Mouse (Mus musculus): ENCODE measurements around the gene Ncbp2. TPM values are rescaled to one million over a fixed set of nuclear protein-coding genes. Genes with fewer than 3 reads are reported as not detected.
A peak's percentile ranks its signal among the peaks of the same experiment; 100 is the strongest.
"Not testable (repeated sequence)": the region's sequence is repeated elsewhere in the genome, so short reads cannot be mapped to it uniquely, and the experiment has no call there.

Gene Ncbp2
- polyA plus RNA-seq, 1 experiment from 2014 or later, result 79.4 TPM

- peaks cover 48% of the 10 kb centered on the region for H3K27me3 ChIP-seq (replicated peaks)
- 5% methylated on average over 36 of the region's 36 CpGs for WGBS
- peak overlapping the region; percentile 91 for H3K4me2 ChIP-seq
- peaks cover 28% of the 10 kb centered on the region for H3K4me1 ChIP-seq (replicated peaks)
- no peaks in the 10 kb centered on the region; the same call in 1 of the 2 replicates for H3K9me3 ChIP-seq (replicated peaks)
- H3K9ac ChIP-seq, result peak overlapping the region; percentile 62; the same call in 1 of the 2 replicates
- peak; percentile 10; the same call in 1 of the 2 replicates for ATAC-seq (ENCODE audit: insufficient number of reproducible peaks, low FRiP score)
- no peak overlapping the region for H3K27ac ChIP-seq (ENCODE audit: poor library complexity, severe bottlenecking)
- no peaks in the 10 kb centered on the region for H3K36me3 ChIP-seq
- H3K4me3 ChIP-seq, result peak overlapping the region; percentile 55
Measured at GRCm38 (mm10) chr16:31935091-31935979, 13.0 kb upstream of the Ncbp2 start.

- Histone ChIP-seq H3K9ac (no peak overlapping the region), H3K4me3 (no peak overlapping the region), H3K36me3 (no peaks in the 10 kb centered on the region), H3K9me3 (replicated peaks) (no peaks in the 10 kb centered on the region; the same call in 1 of the 2 replicates), H3K27me3 (replicated peaks) (peaks cover 36% of the 10 kb centered on the region), H3K4me2 (no peak overlapping the region), H3K27ac (ENCODE audit: poor library complexity, severe bottlenecking) (no peak overlapping the region), H3K4me1 (replicated peaks) (peaks cover 28% of the 10 kb centered on the region)
- ATAC-seq (ENCODE audit: insufficient number of reproducible peaks, low FRiP score), result no peak
- 83% methylated on average over 4 of the region's 4 CpGs for WGBS
Measured at GRCm38 (mm10) chr16:31936568-31936967, 11.7 kb upstream of the Ncbp2 start.

- Histone ChIP-seq H3K36me3 (no peaks in the 10 kb centered on the region), H3K27me3 (replicated peaks) (peaks cover 30% of the 10 kb centered on the region), H3K4me3 (no peak overlapping the region), H3K9ac (no peak overlapping the region), H3K4me1 (replicated peaks) (peaks cover 20% of the 10 kb centered on the region), H3K27ac (ENCODE audit: poor library complexity, severe bottlenecking) (no peak overlapping the region), H3K4me2 (no peak overlapping the region), H3K9me3 (replicated peaks) (no peaks in the 10 kb centered on the region; the same call in 1 of the 2 replicates)
- 66% methylated on average over 6 of the region's 6 CpGs for WGBS
- no peak for ATAC-seq (ENCODE audit: insufficient number of reproducible peaks, low FRiP score)
Measured at GRCm38 (mm10) chr16:31938856-31939255, 9.5 kb upstream of the Ncbp2 start.

- Histone ChIP-seq H3K9me3 (replicated peaks) (no peaks in the 10 kb centered on the region; the same call in 1 of the 2 replicates), H3K36me3 (peaks cover 8% of the 10 kb centered on the region; the same call in 1 of the 2 replicates), H3K4me2 (no peak overlapping the region), H3K4me1 (replicated peaks) (peaks cover 11% of the 10 kb centered on the region), H3K27ac (ENCODE audit: poor library complexity, severe bottlenecking) (no peak overlapping the region), H3K27me3 (replicated peaks) (peaks cover 13% of the 10 kb centered on the region), H3K9ac (no peak overlapping the region), H3K4me3 (no peak overlapping the region)
- 52% methylated on average over 2 of the region's 2 CpGs for WGBS
- no peak for ATAC-seq (ENCODE audit: insufficient number of reproducible peaks, low FRiP score)
Measured at GRCm38 (mm10) chr16:31940586-31940985, 7.7 kb upstream of the Ncbp2 start.

- no peak overlapping the region for H3K4me3 ChIP-seq
- no peaks in the 10 kb centered on the region for H3K9me3 ChIP-seq (replicated peaks)
- H3K36me3 ChIP-seq, result peaks cover 12% of the 10 kb centered on the region; the same call in 1 of the 2 replicates
- H3K9ac ChIP-seq, result 0 out of 2 replicates have a peak overlapping the region, but pooled peaks have one; percentile 43
- no peaks in the 10 kb centered on the region for H3K27me3 ChIP-seq (replicated peaks)
- no peak for ATAC-seq (ENCODE audit: insufficient number of reproducible peaks, low FRiP score)
- H3K4me2 ChIP-seq, result peak overlapping the region; percentile 6; the same call in 1 of the 2 replicates
- no peak overlapping the region for H3K27ac ChIP-seq (ENCODE audit: poor library complexity, severe bottlenecking)
- 5% methylated on average over 10 of the region's 10 CpGs for WGBS
- H3K4me1 ChIP-seq (replicated peaks), result peaks cover 28% of the 10 kb centered on the region
Measured at GRCm38 (mm10) chr16:31943980-31944379, 4.3 kb upstream of the Ncbp2 start.

GRCm38 (mm10) chr16:31944698-31945255 is 3.5 kb upstream of the Ncbp2 start:
- Histone ChIP-seq H3K27me3 (replicated peaks) (no peaks in the 10 kb centered on the region), H3K4me1 (replicated peaks) (peaks cover 35% of the 10 kb centered on the region), H3K4me2 (no peak overlapping the region), H3K9ac (no peak overlapping the region), H3K27ac (ENCODE audit: poor library complexity, severe bottlenecking) (no peak overlapping the region), H3K4me3 (no peak overlapping the region), H3K36me3 (peaks cover 12% of the 10 kb centered on the region; the same call in 1 of the 2 replicates), H3K9me3 (replicated peaks) (no peaks in the 10 kb centered on the region)
- no peak for ATAC-seq (ENCODE audit: insufficient number of reproducible peaks, low FRiP score)
- 81% methylated on average over 12 of the region's 12 CpGs for WGBS

GRCm38 (mm10) chr16:31945372-31945771 is 2.9 kb upstream of the Ncbp2 start:
- H3K4me3 ChIP-seq, result no peak overlapping the region
- 82% methylated on average over 6 of the region's 6 CpGs for WGBS
- peaks cover 16% of the 10 kb centered on the region for H3K36me3 ChIP-seq
- peaks cover 35% of the 10 kb centered on the region for H3K4me1 ChIP-seq (replicated peaks)
- no peak overlapping the region for H3K4me2 ChIP-seq
- no peaks in the 10 kb centered on the region for H3K9me3 ChIP-seq (replicated peaks)
- H3K9ac ChIP-seq, result no peak overlapping the region
- no peak for ATAC-seq (ENCODE audit: insufficient number of reproducible peaks, low FRiP score)
- no peaks in the 10 kb centered on the region for H3K27me3 ChIP-seq (replicated peaks)
- H3K27ac ChIP-seq (ENCODE audit: poor library complexity, severe bottlenecking), result no peak overlapping the region

GRCm38 (mm10) chr16:31945986-31946385 is 2.3 kb upstream of the Ncbp2 start:
- peak overlapping the region; percentile 84; the same call in 1 of the 2 replicates for H3K4me3 ChIP-seq
- not testable (repeated sequence) for H3K27me3 ChIP-seq (replicated peaks); ATAC-seq (ENCODE audit: insufficient number of reproducible peaks, low FRiP score); H3K9ac ChIP-seq; H3K27ac ChIP-seq (ENCODE audit: poor library complexity, severe bottlenecking); H3K4me2 ChIP-seq; H3K9me3 ChIP-seq (replicated peaks)
- H3K36me3 ChIP-seq, result peaks cover 22% of the 10 kb centered on the region
- H3K4me1 ChIP-seq (replicated peaks), result peaks cover 35% of the 10 kb centered on the region
- 85% methylated on average over 6 of the region's 6 CpGs for WGBS

GRCm38 (mm10) chr16:31947333-31947732 is 980 bp upstream of the Ncbp2 start:
- H3K27ac ChIP-seq (ENCODE audit: poor library complexity, severe bottlenecking), result peak overlapping the region; percentile 96; the same call in 1 of the 2 replicates
- peak overlapping the region; percentile 94 for H3K9ac ChIP-seq
- WGBS, result 23% methylated on average over 8 of the region's 8 CpGs
- H3K36me3 ChIP-seq, result peaks cover 36% of the 10 kb centered on the region
- H3K4me3 ChIP-seq, result peak overlapping the region; percentile 84
- peaks cover 35% of the 10 kb centered on the region for H3K4me1 ChIP-seq (replicated peaks)
- H3K4me2 ChIP-seq, result peak overlapping the region; percentile 93
- ATAC-seq (ENCODE audit: insufficient number of reproducible peaks, low FRiP score), result no peak
- H3K27me3 ChIP-seq (replicated peaks), result no peaks in the 10 kb centered on the region
- no peaks in the 10 kb centered on the region for H3K9me3 ChIP-seq (replicated peaks)

GRCm38 (mm10) chr16:31947901-31948316 is 404 bp upstream of the Ncbp2 start:
- Histone ChIP-seq H3K4me2 (peak overlapping the region; percentile 93), H3K4me3 (peak overlapping the region; percentile 84), H3K27me3 (replicated peaks) (no peaks in the 10 kb centered on the region), H3K4me1 (replicated peaks) (peaks cover 35% of the 10 kb centered on the region), H3K9ac (peak overlapping the region; percentile 94), H3K9me3 (replicated peaks) (no peaks in the 10 kb centered on the region), H3K36me3 (peaks cover 39% of the 10 kb centered on the region), H3K27ac (ENCODE audit: poor library complexity, severe bottlenecking) (peak overlapping the region; percentile 96)
- peak; percentile 54; the same call in 1 of the 2 replicates for ATAC-seq (ENCODE audit: insufficient number of reproducible peaks, low FRiP score)
- under 1% methylated on average over 38 of the region's 38 CpGs for WGBS

- no peak for ATAC-seq (ENCODE audit: insufficient number of reproducible peaks, low FRiP score)
- H3K27me3 ChIP-seq (replicated peaks), result no peaks in the 10 kb centered on the region
- no peak overlapping the region for H3K4me2 ChIP-seq
- H3K4me3 ChIP-seq, result no peak overlapping the region
- no peak overlapping the region for H3K27ac ChIP-seq (ENCODE audit: poor library complexity, severe bottlenecking)
- H3K36me3 ChIP-seq, result peaks cover 76% of the 10 kb centered on the region
- 88% methylated on average over 7 of the region's 7 CpGs for WGBS
- H3K9ac ChIP-seq, result no peak overlapping the region
- H3K9me3 ChIP-seq (replicated peaks), result no peaks in the 10 kb centered on the region
- no peaks in the 10 kb centered on the region for H3K4me1 ChIP-seq (replicated peaks)
Measured at GRCm38 (mm10) chr16:31963224-31963623, 14.9 kb downstream of the Ncbp2 start.
